Mouse (Mus musculus) CD8-positive naive resting alpha-beta T cell, adult 2 months (primary cell): ENCODE results near the gene Klhl21.
"Not testable (repeated sequence)": the region's sequence is repeated elsewhere in the genome, so short reads cannot be mapped to it uniquely, and the experiment has no call there.

ENCODE experiments used
- DNase-seq, 2 experiments: peaks; one replicate each; pipeline ENCODE4 v3.0.0; 2022; ENCODE audit warnings: low read depth in 2 of 2, low spot score in 2 of 2

Gene Klhl21

GRCm38 (mm10) chr4:152020024-152020423, 11.4 kb downstream of the Klhl21 start:
- DNase-seq: no peak

DNA sequence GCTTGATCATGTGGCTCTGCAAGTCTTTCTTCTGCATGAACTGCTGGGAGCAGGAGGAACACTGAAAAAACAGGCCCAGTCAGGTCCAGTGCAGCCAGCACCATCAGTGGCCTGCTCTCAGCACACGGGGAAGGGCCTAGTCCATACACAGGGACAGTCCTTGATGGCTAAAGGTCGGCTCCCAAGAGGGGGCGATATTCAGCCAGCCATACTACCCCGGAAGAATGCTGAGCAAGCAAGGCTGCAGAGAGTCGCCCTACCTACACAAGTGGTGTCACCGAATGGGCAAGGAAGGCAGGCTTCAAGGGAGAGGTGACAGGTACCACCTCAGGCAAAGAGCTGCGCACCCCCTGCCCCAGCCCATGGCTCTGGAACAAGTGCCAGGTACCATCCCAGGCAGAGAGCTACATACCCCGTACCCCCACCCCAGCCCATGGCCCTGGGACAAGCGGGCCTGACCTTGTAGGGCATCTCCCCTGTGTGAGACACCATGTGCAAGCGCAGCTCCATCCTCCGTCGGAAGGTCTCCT, 13.0 kb downstream of the Klhl21 start:
- no peak for DNase-seq

GRCm38 (mm10) chr4:152022506-152022905, 13.9 kb downstream of the Klhl21 start:
- no peak for DNase-seq

DNA sequence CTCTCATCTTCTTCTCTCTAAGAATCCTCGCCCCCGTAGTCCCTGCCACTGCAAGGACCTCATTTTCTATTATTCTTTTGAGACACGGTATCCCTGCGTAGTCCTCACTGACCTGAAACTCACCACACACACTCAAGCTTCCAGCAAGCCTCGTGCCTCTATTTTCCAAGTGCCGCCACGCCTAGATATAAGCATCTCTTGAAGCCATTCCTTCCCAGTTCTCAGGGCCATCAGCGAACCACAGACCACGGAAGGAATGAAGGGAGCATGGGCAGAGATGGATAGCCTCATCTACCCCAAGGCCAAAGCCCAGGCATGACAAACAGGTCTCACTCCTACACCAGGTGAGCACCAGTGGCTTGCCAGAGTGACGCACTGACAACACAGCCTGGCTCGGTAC, 15.9 kb downstream of the Klhl21 start:
- no peak for DNase-seq

DNA sequence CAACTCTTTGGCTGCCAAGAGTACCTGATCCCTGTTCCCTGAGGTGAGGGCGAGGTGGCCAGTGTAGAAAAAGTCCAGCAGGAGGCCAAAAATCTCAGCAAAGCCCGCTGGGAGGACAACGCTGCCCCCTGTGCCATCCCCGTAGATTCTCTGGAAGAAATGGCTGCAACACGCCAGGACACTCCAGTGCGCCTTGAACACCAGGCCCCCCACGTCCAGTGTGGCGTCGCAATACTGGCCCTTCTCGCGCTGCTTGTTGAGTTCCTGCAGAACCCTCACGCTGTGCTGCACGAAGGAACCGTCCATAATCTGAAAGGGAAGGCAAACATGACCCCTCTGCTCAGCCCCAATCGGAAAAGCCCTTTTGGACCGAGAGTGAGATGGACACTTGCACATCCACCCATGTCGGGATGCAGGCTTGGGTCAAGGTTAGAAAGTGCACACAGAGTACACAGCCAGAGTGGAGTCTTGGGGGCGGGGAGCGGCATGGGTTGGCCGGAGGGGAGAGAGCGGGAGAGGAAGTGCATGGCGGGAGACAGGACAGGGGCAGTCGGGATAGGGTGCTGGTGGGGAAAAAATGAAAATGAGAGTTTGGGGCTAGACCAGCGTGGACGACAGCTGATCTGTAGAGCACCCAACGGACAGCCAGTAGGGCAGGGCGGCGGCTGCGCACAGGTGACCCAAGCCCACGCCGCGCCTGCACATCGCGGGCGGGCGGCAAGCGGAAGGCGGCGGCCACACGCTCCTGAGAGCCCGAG, 18.3 kb downstream of the Klhl21 start:
- no peak for DNase-seq

DNA sequence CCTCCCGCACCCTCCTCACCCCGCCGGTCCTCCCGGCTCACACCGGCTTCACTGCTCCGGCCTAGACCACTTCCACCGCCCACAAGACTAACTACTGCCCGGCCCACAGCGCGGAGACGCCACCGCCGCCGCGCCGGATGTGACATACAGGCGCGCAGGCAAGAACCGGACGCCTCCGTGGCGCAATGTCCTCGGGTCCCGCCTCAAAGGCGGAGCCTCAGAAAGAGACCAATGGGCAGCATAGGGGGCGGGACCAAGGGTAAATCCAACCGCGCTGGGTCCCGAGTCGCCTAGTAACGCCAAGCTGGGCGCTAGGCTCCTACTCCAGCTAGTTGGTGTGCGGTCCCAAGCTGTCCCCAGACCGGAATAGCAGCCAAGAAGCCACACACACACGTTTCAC, 18.9 kb downstream of the Klhl21 start, which contains the start of gene Zbtb48:
Zbtb48 (minus strand) TSS at position 148 of the 400 bp plus-strand sequence.
- DNase-seq: peak; percentile 86 to 94

DNA sequence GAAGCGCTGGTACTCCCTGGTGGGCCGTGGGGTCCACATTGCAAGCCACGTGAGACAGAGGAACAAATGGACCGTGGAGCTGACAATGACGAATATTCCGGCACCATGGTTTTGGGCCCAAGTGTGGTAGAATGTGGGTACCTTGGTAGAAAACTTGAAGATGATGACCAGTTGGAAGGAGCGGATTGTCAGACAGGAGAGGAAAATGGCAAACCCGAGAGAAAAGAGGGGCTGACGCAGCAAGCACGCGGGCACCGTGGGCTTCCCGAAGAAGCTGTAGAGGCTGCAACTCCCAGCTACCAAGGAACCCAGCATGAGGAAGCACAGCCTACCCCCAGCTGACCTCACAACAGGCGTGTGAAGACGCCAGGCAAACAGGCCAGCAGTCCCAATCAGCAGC, 19.9 kb downstream of the Klhl21 start:
- DNase-seq: no peak

DNA sequence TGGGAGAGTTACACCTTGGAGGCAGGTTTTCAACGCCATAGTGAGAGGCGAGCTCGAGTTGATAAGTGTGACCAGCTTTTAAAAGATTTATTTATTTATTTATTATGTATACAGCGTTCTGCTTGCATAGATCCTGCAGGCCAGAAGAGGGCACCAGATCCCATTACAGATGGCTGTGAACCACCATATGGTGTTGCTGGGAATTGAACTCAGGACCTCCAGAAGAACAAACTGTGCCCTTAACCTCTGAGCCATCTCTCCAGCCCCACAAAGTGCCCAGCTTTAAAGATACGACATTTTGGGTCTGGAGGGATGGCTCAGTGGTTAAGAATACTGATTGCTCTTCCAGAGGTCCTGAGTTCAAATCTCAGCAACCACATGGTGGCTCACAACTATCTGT, 20.5 kb downstream of the Klhl21 start:
- no peak for DNase-seq

DNA sequence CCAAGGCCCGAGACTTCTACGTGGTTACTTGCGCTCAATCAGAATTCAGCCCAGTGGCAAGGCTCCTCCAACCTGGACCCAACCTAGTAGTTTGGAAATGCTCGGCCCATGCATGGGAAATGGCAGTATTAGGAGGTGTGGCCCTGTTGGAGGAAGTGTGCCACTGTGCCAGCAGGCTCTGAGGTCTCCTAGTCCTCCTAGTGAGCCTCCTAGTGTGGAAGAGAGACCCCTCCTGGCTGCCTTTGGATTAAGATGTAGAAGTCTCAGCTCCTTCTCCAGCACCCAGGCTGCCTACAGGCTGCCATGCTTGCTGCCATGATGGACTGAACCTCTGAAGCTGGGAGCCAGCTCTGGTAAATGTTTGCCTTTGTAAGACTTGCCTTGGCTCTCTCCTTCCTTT, 21.4 kb downstream of the Klhl21 start:
- no peak for DNase-seq

GRCm38 (mm10) chr4:152032922-152033321, 24.3 kb downstream of the Klhl21 start:
- DNase-seq: no peak

- not testable (repeated sequence) for DNase-seq
Measured at GRCm38 (mm10) chr4:152036464-152036863, 27.9 kb downstream of the Klhl21 start.

GRCm38 (mm10) chr4:152038225-152038984, 29.8 kb downstream of the Klhl21 start, which contains the start of gene Tas1r1:
Tas1r1 (minus strand) TSS chr4:152038568.
- DNase-seq: no peak

GRCm38 (mm10) chr4:152038985-152039830, 30.6 kb downstream of the Klhl21 start, which contains the start of gene Nol9:
Nol9 (plus strand) TSS chr4:152039321.
- DNase-seq: peak; percentile 96

DNA sequence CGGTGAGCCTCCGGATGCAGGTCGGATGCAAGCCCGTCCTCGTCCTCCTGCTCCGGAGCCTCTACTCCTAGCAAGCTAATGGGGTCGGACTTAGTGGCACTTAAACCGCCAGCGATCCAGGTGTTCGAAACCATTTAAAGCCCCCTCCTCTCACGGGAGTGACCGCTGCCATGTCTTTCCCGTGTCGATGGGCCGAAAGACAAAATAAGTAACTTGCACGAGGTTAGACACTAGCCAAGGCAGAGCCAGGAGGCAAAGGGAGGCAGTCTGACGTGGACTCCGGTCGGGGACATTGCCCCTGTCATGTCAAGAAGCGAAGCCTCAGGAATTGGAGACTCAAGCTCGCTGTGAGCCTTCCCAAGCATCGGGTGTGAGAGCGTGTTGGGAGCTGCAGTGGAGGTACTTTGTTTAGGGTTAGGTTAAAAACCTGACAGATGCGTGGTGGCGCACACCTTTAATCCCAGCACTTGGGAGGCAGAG, 31.3 kb downstream of the Klhl21 start:
- no peak for DNase-seq

DNA sequence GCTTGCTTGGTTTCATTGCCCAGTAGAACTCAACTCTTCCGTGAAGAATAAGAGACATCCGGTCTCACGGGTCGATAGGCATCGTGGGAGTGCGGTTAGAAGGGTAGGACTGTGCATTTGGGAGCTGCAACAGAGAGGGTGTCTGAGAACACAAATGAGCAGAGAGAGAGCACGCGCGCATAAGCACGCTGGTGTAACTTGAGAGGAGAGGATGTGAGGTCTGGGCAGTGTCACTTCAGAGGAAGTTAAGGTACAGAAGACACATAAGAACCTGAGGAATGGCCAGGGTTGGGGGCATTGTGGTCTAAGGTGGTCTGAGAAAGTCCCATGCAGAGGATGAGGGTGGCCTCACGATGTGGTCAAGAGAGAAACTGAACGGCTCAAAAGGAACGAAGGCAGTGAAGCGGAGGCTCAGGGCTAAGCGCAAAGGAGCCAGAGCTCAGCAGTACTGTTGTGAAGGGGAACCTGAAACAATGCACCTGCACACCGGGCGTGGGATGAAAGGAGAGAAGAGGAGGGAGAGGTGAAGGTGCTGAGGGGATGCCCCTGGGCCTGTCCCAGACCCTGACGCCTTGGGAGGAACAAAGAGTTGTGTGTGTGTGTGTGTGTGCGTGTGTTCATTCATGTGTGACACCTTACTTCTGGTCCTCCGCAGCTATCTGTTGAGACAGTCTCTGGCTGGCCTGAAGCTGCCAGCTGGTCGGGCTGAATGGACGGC, 33.5 kb downstream of the Klhl21 start:
- DNase-seq: no peak

- no peak for DNase-seq
Measured at GRCm38 (mm10) chr4:152043171-152043570, 34.6 kb downstream of the Klhl21 start.

DNA sequence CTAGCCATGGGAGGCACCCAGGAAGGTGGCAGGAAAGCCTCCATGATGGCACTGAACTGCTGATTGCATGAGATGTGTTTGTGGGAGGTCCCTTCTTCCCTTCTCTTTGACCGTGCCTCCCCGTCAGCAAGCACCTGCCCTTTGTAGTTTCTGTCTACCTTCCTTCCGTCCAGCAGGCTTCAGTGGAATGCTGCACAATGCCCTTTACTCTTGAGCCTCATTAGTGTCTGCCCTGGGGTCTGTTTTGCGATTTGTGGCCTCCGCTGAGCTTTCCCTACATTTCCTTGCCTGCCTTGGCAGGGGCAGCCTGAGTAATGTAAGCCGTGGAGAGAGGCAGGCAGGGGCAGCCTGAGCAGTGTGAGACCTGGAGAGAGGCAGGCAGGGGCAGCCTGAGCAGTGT, 36.0 kb downstream of the Klhl21 start:
- DNase-seq: no peak

GRCm38 (mm10) chr4:152062390-152063110, 53.9 kb downstream of the Klhl21 start:
- DNase-seq: no peak

- DNase-seq: no peak
Measured at GRCm38 (mm10) chr4:152067280-152067679, 58.7 kb downstream of the Klhl21 start.
